Mouse (Mus musculus) intestine, embryonic 15.5 days (tissue): ENCODE data around the gene Hist1h1d. TPM values are rescaled to one million over a fixed set of nuclear protein-coding genes. Genes with fewer than 3 reads are reported as not detected.
"Not testable (repeated sequence)": the region's sequence is repeated elsewhere in the genome, so short reads cannot be mapped to it uniquely, and the experiment has no call there.

ENCODE experiments used
- ATAC-seq: fragments of 200-750 bp; cut with Nextera tagmentation; 2 replicates; pipeline ENCODE4 v1.8.0; 2017; ENCODE audit warnings: moderate TSS enrichment, moderate library complexity
- H3K27ac ChIP-seq: fragments of 300-500 bp; sonication (generic); 2 replicates; pipeline ENCODE4 v1.5.1; 2015; ENCODE audit warnings: mild to moderate bottlenecking, inconsistent platforms
- H3K27me3 ChIP-seq: fragments of 300-500 bp; sonication (generic); replicated peaks from 2 replicates; pipeline ENCODE4 v1.6.1; 2015; ENCODE audit warnings: inconsistent platforms
- H3K36me3 ChIP-seq: fragments of 300-500 bp; sonication (generic); 2 replicates; pipeline ENCODE4 v1.6.1; 2015; ENCODE audit warnings: inconsistent platforms
- H3K4me1 ChIP-seq: fragments of 300-500 bp; sonication (generic); replicated peaks from 2 replicates; pipeline ENCODE4 v1.6.1; 2015; ENCODE audit warnings: inconsistent platforms
- H3K4me2 ChIP-seq: fragments of 300-500 bp; sonication (generic); replicated peaks from 2 replicates; pipeline ENCODE4 v1.6.1; 2015; ENCODE audit warnings: mild to moderate bottlenecking, inconsistent platforms
- H3K4me3 ChIP-seq: fragments of 300-500 bp; sonication (generic); replicated peaks from 2 replicates; pipeline ENCODE4 v1.5.1; 2015; ENCODE audit warnings: inconsistent platforms
- H3K9ac ChIP-seq: fragments of 300-500 bp; sonication (generic); 2 replicates; pipeline ENCODE4 v1.6.1; 2015; ENCODE audit warnings: inconsistent platforms
- H3K9me3 ChIP-seq: fragments of 300-500 bp; sonication (generic); 2 replicates; pipeline ENCODE4 v1.6.1; 2016; ENCODE audit warnings: inconsistent platforms
- WGBS: fragments of 180-500 bp; shearing (Covaris S2); methylation state at CpG from one replicate; pipeline ENCODE4 v1.1.7; 2015; 5-methylcytosine and 5-hydroxymethylcytosine counted together
- polyA plus RNA-seq: library from polyadenylated mRNA; unstranded; fragments of >200 nt; fragmentation: Nextera tagmentation; extraction: Ambion mirVana; gene quantifications from 2 replicates; pipeline ENCODE4 v1.2.1, GENCODE M21; 2015

Gene Hist1h1d
- polyA plus RNA-seq, 1 experiment from 2014 or later = 0.46 TPM

DNA sequence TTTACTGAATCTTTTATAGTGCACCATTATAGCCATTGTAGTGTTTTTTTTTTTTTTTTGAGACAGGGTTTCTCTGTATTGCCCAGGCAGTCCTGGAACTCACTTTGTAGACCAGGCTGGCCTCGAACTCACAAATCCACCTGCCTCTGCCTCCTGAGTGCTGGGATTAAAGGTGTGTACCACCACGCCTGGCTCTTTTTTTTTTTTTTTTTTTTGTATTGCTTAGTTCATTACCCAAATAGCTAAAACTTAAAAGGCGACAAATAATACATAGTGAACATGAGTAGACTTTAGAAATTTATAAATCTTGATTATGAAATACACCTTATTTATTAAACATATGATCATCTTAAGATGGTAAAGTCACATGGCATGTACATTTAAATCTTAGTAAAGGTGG, 11.6 kb upstream of the Hist1h1d start:
- no peaks in the 10 kb centered on the region for H3K36me3 ChIP-seq
- no peaks in the 10 kb centered on the region for H3K27me3 ChIP-seq
- H3K4me2 ChIP-seq = no peak overlapping the region
- ATAC-seq = no peak
- WGBS = 85% methylated on average over 3 of the region's 3 CpGs
- H3K27ac ChIP-seq = no peak overlapping the region
- no peaks in the 10 kb centered on the region for H3K9me3 ChIP-seq
- no peak overlapping the region for H3K9ac ChIP-seq
- H3K4me1 ChIP-seq = 0 out of 2 replicates have a peak, but pooled peaks cover 3% of the 10 kb centered on the region
- no peak overlapping the region for H3K4me3 ChIP-seq

DNA sequence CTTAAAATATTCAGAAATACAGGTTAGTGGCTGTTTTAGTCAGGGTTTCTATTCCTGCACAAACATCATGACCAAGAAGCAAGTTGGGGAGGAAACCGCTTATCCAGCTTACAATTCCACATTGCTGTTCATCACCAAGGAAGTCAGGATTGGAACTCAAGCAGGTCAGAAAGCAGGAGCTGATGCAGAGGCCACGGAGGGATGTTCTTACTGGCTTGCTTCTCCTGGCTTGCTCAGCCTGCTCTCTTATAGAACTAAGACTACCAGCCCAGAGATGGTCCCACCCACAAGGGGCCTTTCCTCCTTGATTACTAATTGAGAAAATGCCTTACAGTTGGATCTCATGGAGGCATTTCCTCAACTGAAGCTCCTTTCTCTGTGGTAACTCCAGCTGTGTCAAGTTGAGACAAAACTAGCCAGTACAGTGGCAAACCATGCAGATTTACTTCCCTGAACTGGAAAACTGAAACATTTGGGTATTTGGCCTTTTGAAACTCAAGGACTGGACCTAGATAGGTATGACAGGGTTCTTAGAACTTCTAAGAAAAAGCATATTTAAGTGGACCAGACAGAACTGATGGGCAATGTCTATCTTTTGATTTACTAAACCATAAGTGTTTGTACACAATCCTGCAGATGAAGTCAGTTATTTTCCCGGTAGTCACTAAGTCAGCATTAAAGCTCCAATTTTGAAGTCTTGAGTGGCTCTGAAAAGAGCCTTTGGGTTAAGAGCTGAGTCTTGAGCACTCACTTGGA, 10.7 kb upstream of the Hist1h1d start:
- not testable (repeated sequence) for H3K36me3 ChIP-seq, ATAC-seq, H3K27me3 ChIP-seq, H3K4me1 ChIP-seq, H3K9me3 ChIP-seq
- H3K9ac ChIP-seq = peak overlapping the region; percentile 45
- H3K4me3 ChIP-seq = peak overlapping the region; percentile 44
- WGBS = 12% methylated on average over 3 of the region's 3 CpGs
- peak overlapping the region; percentile 86 for H3K27ac ChIP-seq
- peak overlapping the region; percentile 67 for H3K4me2 ChIP-seq

DNA sequence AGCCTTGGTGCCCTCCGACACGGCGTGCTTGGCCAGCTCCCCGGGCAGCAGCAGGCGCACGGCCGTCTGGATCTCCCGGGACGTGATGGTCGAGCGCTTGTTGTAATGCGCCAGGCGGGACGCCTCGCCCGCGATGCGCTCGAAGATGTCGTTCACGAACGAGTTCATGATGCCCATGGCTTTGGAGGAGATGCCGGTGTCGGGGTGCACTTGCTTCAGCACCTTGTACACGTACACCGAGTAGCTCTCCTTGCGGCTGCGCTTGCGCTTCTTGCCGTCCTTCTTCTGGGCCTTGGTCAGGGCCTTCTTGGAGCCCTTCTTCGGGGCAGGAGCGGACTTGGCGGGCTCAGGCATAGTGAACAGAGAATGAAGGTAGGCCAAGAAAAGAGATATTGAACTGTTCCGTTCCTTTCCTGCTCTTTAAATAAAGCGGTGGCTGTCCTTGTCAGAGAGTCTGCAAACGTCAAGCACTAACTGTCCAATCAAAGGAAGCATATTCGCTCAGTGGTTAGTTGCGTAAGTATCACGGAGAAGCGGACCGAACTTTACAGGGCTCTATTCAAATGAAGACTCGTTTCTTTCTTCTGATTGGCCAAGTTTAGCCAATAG, 10.0 kb upstream of the Hist1h1d start, which contains the start of gene Hist1h2bh:
Gene Hist1h2bh, minus strand, starts transcription at position 394 of the 609 bp plus-strand sequence.
- WGBS = under 1% methylated on average over 37 of the region's 42 CpGs
- H3K27ac ChIP-seq = peak within 1 kb of the TSS; percentile 87
- not testable (repeated sequence) for H3K36me3 ChIP-seq, H3K4me1 ChIP-seq, H3K27me3 ChIP-seq, H3K9me3 ChIP-seq
- H3K4me3 ChIP-seq = peak within 1 kb of the TSS; percentile 44
- H3K4me2 ChIP-seq = peak within 1 kb of the TSS; percentile 67
- peak; percentile 95 for ATAC-seq
- H3K9ac ChIP-seq = peak within 1 kb of the TSS; percentile 45

DNA sequence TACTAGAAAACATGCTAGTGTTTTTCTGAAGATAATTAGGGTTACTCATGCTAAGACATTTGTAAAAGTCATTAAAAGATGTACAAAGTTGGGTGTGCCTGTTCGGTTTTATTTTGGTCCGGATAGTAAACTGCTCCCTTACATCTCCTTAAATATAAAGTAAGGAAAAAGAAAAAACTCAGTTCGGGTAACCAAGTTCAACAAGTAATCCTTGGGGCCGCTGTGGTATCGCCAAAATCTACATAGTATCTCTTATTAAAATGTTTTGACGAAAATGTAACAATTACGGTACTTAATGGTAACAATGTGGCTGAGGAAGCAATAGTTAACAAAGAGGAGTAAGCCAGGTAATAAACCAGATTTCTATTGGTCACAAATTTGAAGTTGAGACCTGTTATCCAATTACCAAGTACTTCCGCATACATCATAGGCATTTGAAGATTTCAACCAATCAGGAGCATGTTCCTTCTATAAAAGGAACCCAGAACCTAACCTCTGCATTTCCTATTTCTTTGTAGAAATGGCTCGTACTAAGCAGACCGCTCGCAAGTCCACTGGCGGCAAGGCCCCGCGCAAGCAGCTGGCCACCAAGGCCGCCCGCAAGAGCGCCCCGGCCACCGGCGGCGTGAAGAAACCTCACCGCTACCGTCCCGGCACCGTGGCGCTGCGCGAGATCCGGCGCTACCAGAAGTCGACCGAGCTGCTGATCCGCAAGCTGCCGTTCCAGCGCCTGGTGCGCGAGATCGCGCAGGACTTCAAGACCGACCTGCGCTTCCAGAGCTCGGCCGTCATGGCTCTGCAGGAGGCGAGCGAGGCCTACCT, 8.9 kb upstream of the Hist1h1d start, which contains the start of gene Hist1h3f:
Gene Hist1h3f, plus strand, starts transcription at position 88 of the 822 bp plus-strand sequence.
- peak within 1 kb of the TSS; percentile 67 for H3K4me2 ChIP-seq
- peak; percentile 93 for ATAC-seq
- no peaks in the 10 kb centered on the region for H3K36me3 ChIP-seq
- under 1% methylated on average over 24 of the region's 45 CpGs for WGBS
- no peaks in the 10 kb centered on the region for H3K9me3 ChIP-seq
- H3K27me3 ChIP-seq = no peaks in the 10 kb centered on the region
- peak within 1 kb of the TSS; percentile 55 for H3K9ac ChIP-seq
- H3K27ac ChIP-seq = peak within 1 kb of the TSS; percentile 90
- H3K4me3 ChIP-seq = peak within 1 kb of the TSS; percentile 44
- 0 out of 2 replicates have a peak, but pooled peaks cover 2% of the 10 kb centered on the region for H3K4me1 ChIP-seq

DNA sequence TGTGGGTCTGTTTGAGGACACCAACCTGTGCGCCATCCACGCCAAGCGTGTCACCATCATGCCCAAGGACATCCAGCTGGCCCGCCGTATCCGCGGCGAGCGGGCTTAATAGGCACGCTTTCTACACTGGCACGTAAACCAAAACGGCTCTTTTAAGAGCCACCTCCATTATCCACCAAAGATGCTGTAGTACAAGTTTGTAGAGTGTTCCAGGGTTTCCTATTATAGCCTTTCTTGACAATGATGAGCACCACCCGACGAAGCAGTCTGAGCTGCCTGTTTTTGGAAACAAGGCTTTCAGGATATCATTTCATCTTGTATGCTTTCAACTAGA, 8.3 kb upstream of the Hist1h1d start:
- not testable (repeated sequence) for H3K9me3 ChIP-seq, H3K36me3 ChIP-seq, H3K27me3 ChIP-seq, H3K4me1 ChIP-seq
- peak overlapping the region; percentile 44 for H3K4me3 ChIP-seq
- H3K4me2 ChIP-seq = peak overlapping the region; percentile 50
- 0 out of 2 replicates have a peak overlapping the region, but pooled peaks have one; percentile 55 for H3K9ac ChIP-seq
- peak overlapping the region; percentile 90; the same call in 1 of the 2 replicates for H3K27ac ChIP-seq
- ATAC-seq = peak; percentile 19; the same call in 1 of the 2 replicates
- 0% methylated on average over 12 of the region's 14 CpGs for WGBS

DNA sequence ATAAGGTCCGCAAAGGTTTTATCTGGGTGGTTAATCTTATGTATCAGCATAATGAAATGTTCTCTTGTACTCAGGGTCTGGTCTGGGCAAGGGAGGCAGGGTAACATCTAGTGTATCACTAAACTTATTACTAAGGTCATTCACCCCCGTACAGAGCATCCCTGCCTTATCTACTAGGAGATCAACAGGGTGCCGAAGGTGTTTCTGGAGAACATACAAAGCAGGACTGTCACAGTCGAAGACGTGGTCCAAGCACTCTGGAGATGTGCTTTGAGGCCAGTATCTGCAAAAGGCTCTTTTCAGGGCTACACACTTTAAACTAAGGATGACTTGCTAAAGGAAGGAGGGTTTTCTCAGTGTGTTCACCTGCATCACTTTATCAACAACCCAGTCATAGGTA, 6.4 kb upstream of the Hist1h1d start:
- Histone ChIP-seq H3K4me1 (no peaks in the 10 kb centered on the region), H3K9ac (no peak overlapping the region), H3K4me2 (no peak overlapping the region), H3K27me3 (no peaks in the 10 kb centered on the region), H3K4me3 (no peak overlapping the region), H3K27ac (no peak overlapping the region), H3K36me3 (no peaks in the 10 kb centered on the region), H3K9me3 (no peaks in the 10 kb centered on the region)
- WGBS = 56% methylated on average over 5 of the region's 5 CpGs
- no peak for ATAC-seq

DNA sequence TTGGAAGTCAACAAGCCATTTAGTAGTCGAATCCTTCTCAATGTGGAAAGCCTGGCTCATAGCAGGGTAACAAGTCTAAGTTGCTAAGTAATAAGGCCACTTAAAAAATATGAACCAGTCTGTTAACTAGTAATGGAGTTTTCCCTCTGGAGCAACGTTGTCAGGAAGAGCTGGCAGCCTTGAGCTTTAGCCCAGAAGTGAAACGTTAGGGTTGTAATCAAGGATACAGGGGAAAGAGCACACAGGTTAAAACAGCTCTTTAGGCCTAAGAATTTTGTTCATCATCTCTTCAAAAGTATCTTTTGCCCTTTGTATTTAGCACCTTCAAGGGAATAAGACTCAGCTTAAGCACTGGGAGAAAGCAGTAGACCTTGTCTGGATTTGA, 2.3 kb upstream of the Hist1h1d start:
- Histone ChIP-seq H3K36me3 (no peaks in the 10 kb centered on the region), H3K9me3 (no peaks in the 10 kb centered on the region), H3K4me3 (peak overlapping the region; percentile 44), H3K27me3 (no peaks in the 10 kb centered on the region), H3K27ac (peak overlapping the region; percentile 92), H3K4me2 (peak overlapping the region; percentile 61), H3K9ac (peak overlapping the region; percentile 36), H3K4me1 (no peaks in the 10 kb centered on the region; the same call in 1 of the 2 replicates)
- WGBS = 5% methylated on average over 3 of the region's 3 CpGs
- ATAC-seq = no peak

DNA sequence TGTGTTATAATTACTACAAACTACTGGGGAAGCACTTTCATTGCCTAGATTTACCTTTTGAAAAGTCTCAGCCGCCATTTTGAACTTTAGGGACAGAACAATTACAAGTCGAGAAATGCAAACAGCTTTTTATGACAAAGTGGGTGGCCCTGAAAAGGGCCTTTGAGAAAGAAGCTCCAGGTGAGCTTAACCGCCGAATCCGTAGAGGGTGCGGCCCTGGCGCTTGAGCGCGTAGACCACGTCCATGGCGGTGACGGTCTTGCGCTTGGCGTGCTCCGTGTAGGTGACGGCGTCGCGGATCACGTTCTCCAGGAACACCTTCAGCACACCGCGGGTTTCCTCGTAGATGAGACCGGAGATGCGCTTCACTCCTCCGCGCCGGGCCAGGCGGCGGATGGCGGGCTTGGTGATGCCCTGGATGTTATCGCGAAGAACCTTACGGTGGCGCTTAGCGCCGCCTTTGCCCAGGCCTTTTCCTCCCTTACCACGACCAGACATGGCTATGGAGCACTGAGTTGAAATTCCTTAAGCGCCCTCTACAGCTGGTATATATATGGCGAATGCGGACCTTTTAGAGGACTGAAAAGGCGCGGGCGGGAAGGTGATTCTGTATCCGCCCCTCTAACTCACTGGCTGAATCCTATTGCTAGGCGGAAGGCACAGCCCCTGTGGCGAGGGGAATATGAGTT, 1.8 kb upstream of the Hist1h1d start, which contains the start of gene Hist1h4f:
Gene Hist1h4f, minus strand, starts transcription at position 503 of the 689 bp plus-strand sequence.
- peak; percentile 84 for ATAC-seq
- Histone ChIP-seq H3K9ac (peak within 1 kb of the TSS; percentile 36), H3K4me2 (peak within 1 kb of the TSS; percentile 61), H3K27ac (peak within 1 kb of the TSS; percentile 92), H3K4me3 (peak within 1 kb of the TSS; percentile 44)
- not testable (repeated sequence) for H3K9me3 ChIP-seq, H3K27me3 ChIP-seq, H3K4me1 ChIP-seq, H3K36me3 ChIP-seq
- WGBS = under 1% methylated on average over 47 of the region's 47 CpGs

DNA sequence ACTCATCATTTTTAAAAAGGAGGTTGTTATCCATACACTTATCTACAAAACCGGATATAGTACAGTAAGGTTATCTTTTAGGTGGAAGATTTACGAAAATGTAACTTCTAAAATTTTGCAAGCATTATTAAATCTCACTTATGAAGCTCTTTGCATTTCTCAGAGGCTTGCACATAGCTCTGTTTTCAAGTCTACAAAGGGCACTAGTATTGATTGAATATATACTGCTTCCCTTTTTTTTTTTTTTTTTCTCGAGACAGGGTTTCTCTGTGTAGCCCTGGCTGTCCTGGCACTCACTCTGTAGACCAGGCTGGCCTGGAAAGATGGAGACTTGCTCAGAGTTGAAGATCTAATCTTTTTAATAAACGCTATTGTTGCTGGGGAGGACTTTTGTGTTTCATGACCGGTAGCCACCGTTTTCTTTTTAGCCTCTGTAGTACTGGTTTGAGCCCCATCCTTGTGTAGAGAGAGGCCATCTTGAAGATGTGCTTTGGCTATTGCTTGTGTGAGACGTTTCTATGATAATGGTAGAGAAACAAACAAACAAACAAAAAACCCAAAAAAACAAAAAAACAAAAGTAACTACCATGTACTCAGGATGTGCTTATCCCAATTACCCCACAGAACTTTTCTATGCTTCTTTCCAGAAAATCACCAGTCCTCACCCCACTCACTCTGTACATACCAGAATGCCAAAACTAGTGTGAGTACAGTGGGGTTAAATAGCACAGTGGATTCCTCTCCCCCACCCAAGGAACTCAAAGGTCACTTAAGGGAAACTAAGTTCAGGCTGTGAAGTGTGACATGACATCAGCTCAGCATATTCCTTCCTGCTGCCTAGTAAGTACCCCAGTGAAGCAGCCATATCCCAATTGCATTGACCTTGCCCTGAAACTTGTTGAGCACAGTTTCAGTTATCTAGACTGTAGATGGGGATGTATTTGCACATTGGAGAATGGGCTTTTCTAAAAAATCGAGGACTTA, 839 bp upstream of the Hist1h1d start:
- 0 out of 2 replicates have a peak overlapping the region, but pooled peaks have one; percentile 30 for H3K9ac ChIP-seq

DNA sequence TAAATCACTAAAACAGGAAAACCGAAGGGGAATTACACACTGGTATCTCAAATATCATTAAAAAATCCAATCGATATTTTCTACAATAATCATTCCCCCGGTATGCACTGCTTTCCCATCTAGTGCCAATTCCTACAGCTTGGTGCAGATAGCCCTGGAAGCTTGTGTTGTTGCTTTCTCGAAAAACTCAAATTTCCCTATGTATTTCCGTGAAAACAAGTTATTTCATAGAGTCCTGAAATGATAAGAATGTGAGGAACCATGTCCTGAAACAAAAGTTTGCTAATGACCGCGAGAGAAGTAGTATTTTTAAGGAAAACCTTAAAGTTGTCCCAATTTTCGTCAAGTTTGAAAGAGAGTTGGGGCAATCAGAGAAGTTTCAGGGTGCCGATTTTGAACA, 1.3 kb downstream of the Hist1h1d start:
- 16% methylated on average over 9 of the region's 9 CpGs for WGBS
- no peak for ATAC-seq
- Histone ChIP-seq H3K4me3 (peak overlapping the region; percentile 56), H3K27ac (peak overlapping the region; percentile 98), H3K36me3 (no peaks in the 10 kb centered on the region), H3K4me1 (peaks cover 3% of the 10 kb centered on the region), H3K9me3 (no peaks in the 10 kb centered on the region), H3K9ac (peak overlapping the region; percentile 28), H3K27me3 (no peaks in the 10 kb centered on the region), H3K4me2 (peak overlapping the region; percentile 88)

More for the DNA sequence above, 839 bp upstream of the Hist1h1d start:
- H3K36me3 ChIP-seq = no peaks in the 10 kb centered on the region
- H3K4me2 ChIP-seq = peak overlapping the region; percentile 61
- 53% methylated on average over 8 of the region's 8 CpGs for WGBS
- peak overlapping the region; percentile 44 for H3K4me3 ChIP-seq
- H3K27me3 ChIP-seq = no peaks in the 10 kb centered on the region
- no peaks in the 10 kb centered on the region for H3K9me3 ChIP-seq
- peak overlapping the region; percentile 92 for H3K27ac ChIP-seq
- ATAC-seq = no peak
- peaks cover 3% of the 10 kb centered on the region for H3K4me1 ChIP-seq
